Mouse (Mus musculus): Measurements from ENCODE around the gene Rab11b. TPM values are rescaled to one million over a fixed set of nuclear protein-coding genes. Genes with fewer than 3 reads are reported as not detected.

Gene Rab11b
- polyA plus RNA-seq, 1 experiment from 2014 or later = 88.9 TPM

DNA sequence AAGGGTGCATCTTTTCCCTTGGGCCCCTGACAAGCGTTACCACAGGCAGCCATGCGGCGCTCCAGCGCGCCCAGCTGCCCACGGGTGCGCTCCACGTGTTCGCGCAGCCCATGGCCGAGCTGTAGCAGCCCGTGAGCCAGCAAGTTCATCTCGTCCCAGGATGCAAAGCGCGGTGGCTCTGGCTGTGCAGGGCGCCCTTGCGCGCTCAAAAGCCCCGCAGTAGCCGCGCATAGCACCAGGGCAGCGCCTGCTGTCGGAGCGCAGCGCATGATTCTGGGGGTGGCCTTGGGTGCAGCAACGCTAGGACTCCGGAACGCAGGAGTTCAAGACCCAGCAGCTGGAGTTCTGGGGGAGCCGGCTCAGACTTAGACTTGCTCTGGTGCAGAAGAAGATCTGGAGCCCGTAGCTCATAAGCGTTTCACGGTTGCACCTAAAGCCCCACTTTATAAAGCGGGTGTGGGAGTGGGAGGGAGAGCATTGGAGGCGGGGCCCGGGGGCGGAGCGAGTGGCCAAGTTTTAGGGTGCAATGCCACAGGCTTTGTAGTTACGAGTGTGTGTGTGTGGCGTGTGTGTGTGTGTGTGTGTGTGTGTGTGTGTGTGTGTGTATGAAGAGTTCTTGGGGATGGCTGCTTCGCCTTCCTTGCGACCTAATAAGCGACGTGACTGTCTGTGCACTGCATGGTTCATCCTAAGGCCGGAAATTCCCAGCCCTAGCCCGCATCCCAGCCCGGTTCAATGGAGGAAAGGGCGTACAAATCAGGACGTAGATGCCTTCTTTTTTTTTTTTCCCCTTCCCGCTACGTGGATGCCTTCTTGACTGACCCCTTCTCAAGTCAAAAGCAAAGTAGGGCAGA lies 21.0 kb upstream of the Rab11b start, which contains the start of gene Angptl4:
Gene Angptl4 (minus strand): TSS at position 707 of the 854 bp plus-strand sequence.
- TF ChIP-seq EP300 (IDR thresholded peaks at IDR 0.05; ENCODE audit: low read depth) = no peak
- peak; percentile 3; the same call in 1 of the 2 replicates for TF ChIP-seq CTCF (IDR thresholded peaks at IDR 0.05; ENCODE audit: low read depth)
- Histone ChIP-seq H3K27me3 (ENCODE audit: insufficient read depth, low read length) (no peaks in the 10 kb centered on the region), H3K9me3 (ENCODE audit: low read length) (no peaks in the 10 kb centered on the region), H3K4me1 (ENCODE audit: insufficient read depth) (peaks cover 58% of the 10 kb centered on the region), H3K9ac (replicated peaks) (peak within 1 kb of the TSS; percentile 77), H3K36me3 (replicated peaks; ENCODE audit: insufficient read depth, low read length) (peaks cover 22% of the 10 kb centered on the region), H3K27ac (ENCODE audit: low read depth) (peak within 1 kb of the TSS; percentile 96), H3K4me3 (ENCODE audit: low read depth, low read length) (peak within 1 kb of the TSS; percentile 65), H3K4me2 (ENCODE audit: low read depth, low read length) (peak within 1 kb of the TSS; percentile 91)
- WGBS (ENCODE audit: insufficient replicate concordance) = under 1% methylated on average over 50 of the region's 50 CpGs
- ATAC-seq = peak; percentile 47
- DNase-seq = peak; percentile 83

DNA sequence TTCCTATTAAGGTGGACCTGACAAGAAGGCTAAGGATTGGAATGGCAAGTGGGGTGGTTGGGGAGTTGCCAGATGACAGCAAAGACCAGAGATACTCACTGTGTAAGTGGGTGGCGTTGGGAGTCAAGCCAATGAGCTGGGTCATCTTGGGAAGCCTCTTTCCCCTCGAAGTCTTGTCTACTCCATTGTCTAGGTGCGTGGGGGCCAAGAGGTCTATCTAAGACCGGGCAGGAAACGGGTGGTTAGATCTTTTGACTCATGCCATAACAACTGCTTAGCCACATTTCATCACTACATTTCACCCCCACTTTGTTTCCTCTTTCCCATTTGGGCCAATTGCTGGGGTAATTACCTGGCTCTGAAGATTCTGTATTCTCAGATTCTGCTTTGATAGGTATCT lies 20.1 kb upstream of the Rab11b start:
- peak overlapping the region; percentile 77 for H3K9ac ChIP-seq (replicated peaks)
- H3K4me2 ChIP-seq (ENCODE audit: low read depth, low read length) = peak overlapping the region; percentile 91
- H3K36me3 ChIP-seq (replicated peaks; ENCODE audit: insufficient read depth, low read length) = peaks cover 29% of the 10 kb centered on the region
- peak overlapping the region; percentile 65 for H3K4me3 ChIP-seq (ENCODE audit: low read depth, low read length)
- no peaks in the 10 kb centered on the region for H3K27me3 ChIP-seq (ENCODE audit: insufficient read depth, low read length)
- DNase-seq (no peak), ATAC-seq (no peak)
- no peaks in the 10 kb centered on the region for H3K9me3 ChIP-seq (ENCODE audit: low read length)
- no peak for TF ChIP-seq CTCF (IDR thresholded peaks at IDR 0.05; ENCODE audit: low read depth)
- TF ChIP-seq EP300 (IDR thresholded peaks at IDR 0.05; ENCODE audit: low read depth) = no peak
- peak overlapping the region; percentile 96 for H3K27ac ChIP-seq (ENCODE audit: low read depth)
- H3K4me1 ChIP-seq (ENCODE audit: insufficient read depth) = peaks cover 58% of the 10 kb centered on the region
- WGBS (ENCODE audit: insufficient replicate concordance) = 21% methylated on average over 5 of the region's 5 CpGs

DNA sequence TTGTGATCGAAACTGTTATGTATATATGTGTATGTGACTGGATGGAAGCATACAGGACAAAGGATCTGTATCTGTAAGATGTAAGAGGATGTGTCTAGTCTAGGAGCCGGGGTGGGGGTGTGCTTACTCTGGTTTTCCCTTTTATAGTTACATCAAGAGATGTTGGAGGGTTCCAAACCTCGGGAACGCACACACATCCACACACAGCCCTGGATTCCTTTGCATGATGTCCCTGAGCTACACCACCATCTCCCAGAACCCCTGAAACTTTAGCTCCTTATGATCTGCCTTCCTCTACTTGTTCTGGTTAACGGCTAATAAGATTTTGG lies 19.6 kb upstream of the Rab11b start:
- peak overlapping the region; percentile 77 for H3K9ac ChIP-seq (replicated peaks)
- WGBS (ENCODE audit: insufficient replicate concordance) = 64% methylated on average over 5 of the region's 5 CpGs

DNA sequence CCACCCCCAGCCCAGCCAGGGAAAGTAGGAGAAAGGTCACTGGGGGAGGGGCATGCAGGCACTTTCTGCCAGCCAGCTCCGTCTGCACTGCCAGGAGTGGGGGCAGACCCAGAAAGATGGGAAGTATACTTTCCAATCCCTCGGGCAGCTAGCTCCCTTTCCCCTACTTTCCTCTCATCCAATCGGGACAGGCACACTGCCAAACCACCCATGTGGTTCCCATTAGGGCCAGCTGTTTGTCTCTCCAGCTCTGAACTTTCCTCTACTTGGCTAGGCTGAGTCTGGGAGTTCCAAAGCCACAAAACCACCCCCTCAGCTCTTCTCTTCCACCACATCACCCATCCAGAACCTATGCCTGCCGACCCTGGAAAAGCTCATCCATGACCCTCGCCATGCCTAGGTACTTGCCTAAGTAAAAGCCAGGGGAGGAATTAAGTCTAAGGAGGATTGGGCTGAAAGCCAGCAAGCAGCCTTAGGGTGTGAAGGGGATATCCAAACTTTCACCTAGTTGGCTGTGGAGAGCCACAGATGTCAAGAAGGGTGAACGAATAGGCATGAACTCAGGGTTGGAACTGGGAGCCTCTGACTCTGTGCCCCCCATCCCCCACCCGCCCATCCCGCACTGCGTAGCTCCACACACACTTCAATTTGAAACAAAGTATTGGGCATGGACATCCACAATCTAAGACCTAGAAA lies 19.1 kb upstream of the Rab11b start:
- Histone ChIP-seq H3K27ac (ENCODE audit: low read depth) (peak overlapping the region; percentile 96), H3K4me1 (ENCODE audit: insufficient read depth) (peaks cover 58% of the 10 kb centered on the region), H3K4me2 (ENCODE audit: low read depth, low read length) (peak overlapping the region; percentile 91), H3K9me3 (ENCODE audit: low read length) (no peaks in the 10 kb centered on the region), H3K9ac (replicated peaks) (peak overlapping the region; percentile 77), H3K4me3 (ENCODE audit: low read depth, low read length) (peak overlapping the region; percentile 65), H3K27me3 (ENCODE audit: insufficient read depth, low read length) (no peaks in the 10 kb centered on the region), H3K36me3 (replicated peaks; ENCODE audit: insufficient read depth, low read length) (peaks cover 34% of the 10 kb centered on the region)
- DNase-seq = peak; percentile 82
- peak; percentile 75 for ATAC-seq
- 46% methylated on average over 9 of the region's 9 CpGs for WGBS (ENCODE audit: insufficient replicate concordance)
- TF ChIP-seq EP300 (IDR thresholded peaks at IDR 0.05; ENCODE audit: low read depth) (peak; percentile 82), CTCF (IDR thresholded peaks at IDR 0.05; ENCODE audit: low read depth) (no peak)

More for the DNA sequence above, 19.6 kb upstream of the Rab11b start:
- TF ChIP-seq EP300 (IDR thresholded peaks at IDR 0.05; ENCODE audit: low read depth) = no peak
- no peak for TF ChIP-seq CTCF (IDR thresholded peaks at IDR 0.05; ENCODE audit: low read depth)
- Histone ChIP-seq H3K27me3 (ENCODE audit: insufficient read depth, low read length) (no peaks in the 10 kb centered on the region), H3K27ac (ENCODE audit: low read depth) (peak overlapping the region; percentile 96), H3K36me3 (replicated peaks; ENCODE audit: insufficient read depth, low read length) (peaks cover 32% of the 10 kb centered on the region), H3K4me3 (ENCODE audit: low read depth, low read length) (peak overlapping the region; percentile 65), H3K4me2 (ENCODE audit: low read depth, low read length) (peak overlapping the region; percentile 91), H3K9me3 (ENCODE audit: low read length) (no peaks in the 10 kb centered on the region), H3K4me1 (ENCODE audit: insufficient read depth) (peaks cover 58% of the 10 kb centered on the region)
- no peak for DNase-seq
- no peak for ATAC-seq

DNA sequence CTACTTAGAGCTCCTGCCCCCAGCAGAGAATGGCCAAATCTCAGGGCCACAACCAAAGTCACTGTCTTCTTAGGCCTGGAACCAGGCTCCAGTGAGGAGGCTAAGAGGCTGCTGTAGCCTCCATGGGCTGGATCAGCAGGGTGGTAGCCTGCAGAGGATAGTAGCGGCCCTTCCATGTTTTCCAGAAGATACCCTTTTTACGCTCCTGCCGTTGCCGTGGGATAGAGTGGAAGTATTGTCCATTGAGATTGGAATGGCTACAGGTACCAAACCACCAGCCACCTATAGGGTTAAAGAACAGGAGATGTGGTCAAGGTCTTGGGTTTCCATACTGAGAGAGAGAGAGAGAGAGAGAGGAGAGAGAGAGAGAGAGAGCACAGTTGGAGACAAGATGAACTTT lies 15.0 kb upstream of the Rab11b start:
- WGBS (ENCODE audit: insufficient replicate concordance) = 88% methylated on average over 4 of the region's 4 CpGs
- Histone ChIP-seq H3K4me3 (ENCODE audit: low read depth, low read length) (no peak overlapping the region), H3K27ac (ENCODE audit: low read depth) (peak overlapping the region; percentile 90), H3K4me1 (ENCODE audit: insufficient read depth) (peaks cover 26% of the 10 kb centered on the region), H3K36me3 (replicated peaks; ENCODE audit: insufficient read depth, low read length) (peaks cover 34% of the 10 kb centered on the region), H3K9ac (replicated peaks) (no peak overlapping the region), H3K9me3 (ENCODE audit: low read length) (no peaks in the 10 kb centered on the region), H3K4me2 (ENCODE audit: low read depth, low read length) (no peak overlapping the region), H3K27me3 (ENCODE audit: insufficient read depth, low read length) (no peaks in the 10 kb centered on the region)
- TF ChIP-seq CTCF (IDR thresholded peaks at IDR 0.05; ENCODE audit: low read depth) = no peak
- no peak for TF ChIP-seq EP300 (IDR thresholded peaks at IDR 0.05; ENCODE audit: low read depth)
- no peak for ATAC-seq
- no peak for DNase-seq

DNA sequence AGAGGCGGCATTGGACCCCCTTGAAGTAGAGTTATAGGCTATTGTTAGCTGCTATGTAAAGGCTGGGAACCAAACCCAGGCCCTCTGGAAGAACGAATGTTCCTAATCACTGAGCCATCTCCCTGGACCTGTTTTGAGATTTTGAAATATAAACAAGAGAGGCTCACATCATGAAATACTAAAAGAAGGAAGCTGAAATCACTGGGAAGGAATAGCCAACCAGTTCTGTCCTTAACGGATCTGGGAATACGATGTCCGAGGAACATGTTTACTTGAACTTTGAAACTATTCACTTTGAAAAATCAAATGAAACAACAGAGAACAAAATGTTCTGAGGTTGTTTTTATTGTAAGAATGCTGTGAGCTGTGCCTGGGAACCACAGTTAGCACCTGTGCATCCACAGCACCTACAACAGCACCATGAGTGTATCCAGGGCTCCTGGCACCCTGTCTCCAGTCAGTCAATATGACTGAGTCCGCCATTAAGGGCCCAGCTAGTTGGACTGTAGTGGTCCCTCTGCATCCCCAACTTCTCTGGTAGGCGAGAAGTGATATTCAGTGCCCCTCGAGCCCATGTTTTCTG lies 14.3 kb upstream of the Rab11b start:
- Histone ChIP-seq H3K27ac (ENCODE audit: low read depth) (peak overlapping the region; percentile 90), H3K4me1 (ENCODE audit: insufficient read depth) (peaks cover 20% of the 10 kb centered on the region), H3K9ac (replicated peaks) (no peak overlapping the region), H3K36me3 (replicated peaks; ENCODE audit: insufficient read depth, low read length) (peaks cover 34% of the 10 kb centered on the region), H3K4me2 (ENCODE audit: low read depth, low read length) (no peak overlapping the region), H3K4me3 (ENCODE audit: low read depth, low read length) (no peak overlapping the region), H3K27me3 (ENCODE audit: insufficient read depth, low read length) (no peaks in the 10 kb centered on the region), H3K9me3 (ENCODE audit: low read length) (no peaks in the 10 kb centered on the region)
- DNase-seq = no peak
- ATAC-seq = peak; percentile 59
- TF ChIP-seq CTCF (IDR thresholded peaks at IDR 0.05; ENCODE audit: low read depth) = no peak
- TF ChIP-seq EP300 (IDR thresholded peaks at IDR 0.05; ENCODE audit: low read depth) = peak; percentile 94
- WGBS (ENCODE audit: insufficient replicate concordance) = 71% methylated on average over 8 of the region's 8 CpGs

Data from liver, postnatal 0 days (tissue).